Mouse (Mus musculus): ENCODE measurements around the gene Rnf145.

GRCm38 (mm10) chr11:44517561-44518280 is 1.0 kb upstream of the Rnf145 start:
- TF ChIP-seq CTCF (IDR thresholded peaks at IDR 0.05; ENCODE audit: borderline replicate concordance, control insufficient read depth, extremely low read depth, insufficient read depth, low read length, poor library complexity) (no peak), POLR2A (IDR thresholded peaks at IDR 0.05; ENCODE audit: control insufficient read depth, extremely low read depth, insufficient read depth, low read length, poor library complexity) (no peak)

Measured in thymus, adult 2 months (tissue).